Mouse (Mus musculus) embryonic facial prominence, embryonic 15.5 days (tissue): Measurements from ENCODE around the gene Nhs. TPM values are rescaled to one million over a fixed set of nuclear protein-coding genes. Genes with fewer than 3 reads are reported as not detected.

Experiments
- ATAC-seq: fragments of 200-750 bp; cut with Nextera tagmentation; 2 replicates; pipeline ENCODE4 v1.8.0; 2017; ENCODE audit warnings: low read depth, moderate TSS enrichment; ENCODE audit not compliant: insufficient number of reproducible peaks, low FRiP score, low TSS enrichment
- H3K27ac ChIP-seq: fragments of 300-500 bp; sonication (generic); replicated peaks from 2 replicates; pipeline ENCODE4 v1.5.1; 2015; ENCODE audit warnings: mild to moderate bottlenecking, inconsistent platforms
- H3K27me3 ChIP-seq: fragments of 300-500 bp; sonication (generic); 2 replicates; pipeline ENCODE4 v1.6.1; 2015; ENCODE audit warnings: inconsistent platforms
- H3K36me3 ChIP-seq: fragments of 300-500 bp; sonication (generic); 2 replicates; pipeline ENCODE4 v1.6.1; 2015; ENCODE audit warnings: mild to moderate bottlenecking, inconsistent platforms
- H3K4me1 ChIP-seq: fragments of 300-500 bp; sonication (generic); 2 replicates; pipeline ENCODE4 v1.6.1; 2015; ENCODE audit warnings: inconsistent platforms
- H3K4me2 ChIP-seq: fragments of 300-500 bp; sonication (generic); replicated peaks from 2 replicates; pipeline ENCODE4 v1.6.1; 2015; ENCODE audit warnings: mild to moderate bottlenecking, inconsistent platforms
- H3K4me3 ChIP-seq: fragments of 300-500 bp; sonication (generic); replicated peaks from 2 replicates; pipeline ENCODE4 v1.5.1; 2015; ENCODE audit warnings: mild to moderate bottlenecking, inconsistent platforms
- H3K9ac ChIP-seq: fragments of 300-500 bp; sonication (generic); 2 replicates; pipeline ENCODE4 v1.6.1; 2015; ENCODE audit warnings: inconsistent platforms
- H3K9me3 ChIP-seq: fragments of 300-500 bp; sonication (generic); replicated peaks from 2 replicates; pipeline ENCODE4 v1.6.1; 2016; ENCODE audit warnings: inconsistent platforms
- WGBS: fragments of 180-500 bp; shearing (Covaris S2); methylation state at CpG from one replicate; pipeline ENCODE4 v1.1.7; 2015; 5-methylcytosine and 5-hydroxymethylcytosine counted together
- polyA plus RNA-seq: library from polyadenylated mRNA; unstranded; fragments of >200 nt; fragmentation: Nextera tagmentation; extraction: Ambion mirVana; gene quantifications from 2 replicates; pipeline ENCODE4 v1.2.1, GENCODE M21; 2015

Nhs gene
- polyA plus RNA-seq, 1 experiment from 2014 or later: 2.2 TPM

DNA sequence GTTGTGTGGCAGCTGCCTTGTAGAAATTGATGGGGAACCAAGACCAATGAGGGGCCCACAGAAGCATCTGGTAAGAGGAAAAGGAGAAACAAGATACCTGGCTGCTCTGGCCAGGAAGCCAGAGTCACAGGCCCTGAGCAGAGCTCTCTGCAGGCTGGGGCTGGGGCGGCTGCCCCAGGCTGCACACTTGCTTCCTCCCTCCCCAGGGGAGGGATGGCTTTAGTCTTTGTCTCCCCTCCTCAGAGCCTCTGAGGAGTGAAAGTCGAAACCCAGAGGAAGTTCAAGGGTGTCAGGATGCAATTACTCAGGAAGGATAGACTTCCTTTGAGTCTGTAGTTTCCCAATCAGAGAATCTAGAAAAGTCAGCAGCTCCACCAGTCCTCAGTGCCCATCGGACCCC is 186.0 kb downstream of the Nhs start:
- no peaks in the 10 kb centered on the region for H3K4me1 ChIP-seq
- ATAC-seq: no peak
- WGBS: 42% methylated on average over 3 of the region's 3 CpGs

GRCm38 (mm10) chrX:161972723-161973122 is 186.8 kb downstream of the Nhs start:
- no peak overlapping the region for H3K4me2 ChIP-seq
- H3K4me3 ChIP-seq: no peak overlapping the region
- no peak overlapping the region for H3K9ac ChIP-seq
- H3K4me1 ChIP-seq: no peaks in the 10 kb centered on the region
- H3K27ac ChIP-seq: no peak overlapping the region
- H3K9me3 ChIP-seq: no peaks in the 10 kb centered on the region
- no peak for ATAC-seq
- peaks cover 7% of the 10 kb centered on the region for H3K27me3 ChIP-seq
- no peaks in the 10 kb centered on the region for H3K36me3 ChIP-seq

More for the DNA sequence above, 186.0 kb downstream of the Nhs start:
- Histone ChIP-seq H3K36me3 (no peaks in the 10 kb centered on the region), H3K27ac (no peak overlapping the region), H3K4me3 (no peak overlapping the region), H3K4me2 (no peak overlapping the region), H3K9ac (no peak overlapping the region), H3K9me3 (no peaks in the 10 kb centered on the region), H3K27me3 (peaks cover 16% of the 10 kb centered on the region)

DNA sequence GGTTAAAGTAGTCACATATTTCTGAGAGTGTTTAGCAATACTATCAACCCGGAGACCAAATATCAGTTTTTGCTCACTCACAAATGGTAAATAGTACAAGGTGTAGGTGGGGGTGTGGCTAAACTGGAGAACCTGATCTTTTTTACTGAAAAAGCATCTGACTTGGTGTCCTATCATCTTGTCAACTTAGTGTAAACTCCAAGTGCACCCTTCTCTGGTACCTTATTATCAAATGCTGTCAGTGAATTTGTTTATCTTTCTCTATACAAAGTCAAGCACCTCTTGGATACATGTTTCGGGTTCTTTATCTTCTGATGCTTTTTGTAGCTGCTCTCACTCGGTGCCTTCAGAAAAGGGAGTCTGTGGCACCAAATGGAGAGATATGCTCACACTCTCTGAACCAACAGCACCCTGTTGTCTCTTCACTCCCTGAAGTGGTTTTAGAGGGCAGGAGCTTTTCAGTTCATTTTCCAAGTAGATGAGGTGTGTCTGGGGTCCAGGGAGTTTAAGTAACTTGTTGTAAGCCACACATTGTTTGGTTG is 187.5 kb downstream of the Nhs start:
- H3K4me3 ChIP-seq: no peak overlapping the region
- no peak overlapping the region for H3K9ac ChIP-seq
- peaks cover under 1% of the 10 kb centered on the region; the same call in 1 of the 2 replicates for H3K27me3 ChIP-seq
- ATAC-seq: no peak
- H3K9me3 ChIP-seq: no peaks in the 10 kb centered on the region
- H3K27ac ChIP-seq: no peak overlapping the region
- WGBS: 84% methylated on average over 3 of the region's 3 CpGs
- H3K4me2 ChIP-seq: no peak overlapping the region
- no peaks in the 10 kb centered on the region for H3K4me1 ChIP-seq
- no peaks in the 10 kb centered on the region for H3K36me3 ChIP-seq

DNA sequence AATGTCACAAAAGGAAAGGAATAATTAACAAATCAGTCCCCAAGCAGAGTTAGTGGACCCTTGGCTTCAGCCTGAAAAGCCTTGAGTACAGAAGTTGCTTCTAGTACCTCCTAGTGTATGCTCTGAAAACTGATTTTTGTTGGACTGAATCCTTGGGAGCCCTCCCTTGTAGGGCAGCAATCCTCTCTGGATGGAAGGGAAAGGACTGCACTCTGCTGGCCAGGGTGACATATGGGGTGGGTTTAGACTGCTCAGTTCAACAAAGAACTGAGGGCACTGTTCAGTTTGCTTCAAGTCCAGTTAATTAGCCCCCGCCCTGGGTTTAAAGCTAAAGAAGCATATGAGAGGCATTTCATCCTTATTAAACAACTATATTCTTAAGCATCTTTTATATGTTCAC is 188.4 kb downstream of the Nhs start:
- no peak overlapping the region for H3K9ac ChIP-seq
- H3K4me1 ChIP-seq: no peaks in the 10 kb centered on the region
- 93% methylated on average over 1 of the region's 1 CpGs for WGBS
- H3K9me3 ChIP-seq: no peaks in the 10 kb centered on the region
- H3K4me3 ChIP-seq: no peak overlapping the region
- no peaks in the 10 kb centered on the region for H3K36me3 ChIP-seq
- H3K27me3 ChIP-seq: no peaks in the 10 kb centered on the region; the same call in 1 of the 2 replicates
- no peak for ATAC-seq
- no peak overlapping the region for H3K4me2 ChIP-seq
- no peak overlapping the region for H3K27ac ChIP-seq

- no peak overlapping the region for H3K27ac ChIP-seq
- H3K9ac ChIP-seq: no peak overlapping the region
- 35% methylated on average over 4 of the region's 4 CpGs for WGBS
- H3K4me3 ChIP-seq: no peak overlapping the region
- H3K4me1 ChIP-seq: no peaks in the 10 kb centered on the region
- no peaks in the 10 kb centered on the region for H3K27me3 ChIP-seq
- H3K4me2 ChIP-seq: no peak overlapping the region
- H3K9me3 ChIP-seq: no peaks in the 10 kb centered on the region
- H3K36me3 ChIP-seq: no peaks in the 10 kb centered on the region
- no peak for ATAC-seq
These were observed 191.8 kb downstream of the Nhs start for GRCm38 (mm10) chrX:161967692-161968091.

- H3K27me3 ChIP-seq: no peaks in the 10 kb centered on the region
- no peaks in the 10 kb centered on the region for H3K9me3 ChIP-seq
- H3K36me3 ChIP-seq: no peaks in the 10 kb centered on the region
- H3K4me2 ChIP-seq: no peak overlapping the region
- no peak overlapping the region for H3K27ac ChIP-seq
- H3K4me1 ChIP-seq: no peaks in the 10 kb centered on the region
- ATAC-seq: no peak
- no peak overlapping the region for H3K4me3 ChIP-seq
- no peak overlapping the region for H3K9ac ChIP-seq
These were observed 196.2 kb downstream of the Nhs start for GRCm38 (mm10) chrX:161963372-161963771.

DNA sequence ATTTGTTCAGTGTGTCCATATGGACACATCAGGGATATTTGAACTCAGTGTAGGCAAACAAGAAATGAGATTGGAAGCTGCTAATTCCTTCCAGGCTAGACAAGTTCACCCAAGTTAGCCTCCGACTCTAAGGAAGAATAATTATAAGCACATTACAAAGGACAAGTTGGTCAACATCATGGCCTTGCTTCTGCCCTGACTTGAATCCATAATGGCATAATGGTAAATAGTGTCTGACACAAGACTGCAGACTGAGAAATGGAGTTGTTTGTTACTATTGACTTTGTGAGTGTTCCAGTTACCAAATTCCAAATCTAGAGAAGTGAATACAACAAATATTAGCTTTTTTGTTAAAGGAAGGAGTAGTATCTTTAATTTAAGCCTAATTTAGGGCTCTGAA is 196.7 kb downstream of the Nhs start:
- no peaks in the 10 kb centered on the region for H3K9me3 ChIP-seq
- no peaks in the 10 kb centered on the region for H3K36me3 ChIP-seq
- no peak overlapping the region for H3K4me3 ChIP-seq
- no peak overlapping the region for H3K4me2 ChIP-seq
- H3K27ac ChIP-seq: no peak overlapping the region
- H3K27me3 ChIP-seq: no peaks in the 10 kb centered on the region
- H3K4me1 ChIP-seq: no peaks in the 10 kb centered on the region
- ATAC-seq: no peak
- H3K9ac ChIP-seq: no peak overlapping the region
- 54% methylated on average over 1 of the region's 1 CpGs for whole genome bisulfite sequencing

DNA sequence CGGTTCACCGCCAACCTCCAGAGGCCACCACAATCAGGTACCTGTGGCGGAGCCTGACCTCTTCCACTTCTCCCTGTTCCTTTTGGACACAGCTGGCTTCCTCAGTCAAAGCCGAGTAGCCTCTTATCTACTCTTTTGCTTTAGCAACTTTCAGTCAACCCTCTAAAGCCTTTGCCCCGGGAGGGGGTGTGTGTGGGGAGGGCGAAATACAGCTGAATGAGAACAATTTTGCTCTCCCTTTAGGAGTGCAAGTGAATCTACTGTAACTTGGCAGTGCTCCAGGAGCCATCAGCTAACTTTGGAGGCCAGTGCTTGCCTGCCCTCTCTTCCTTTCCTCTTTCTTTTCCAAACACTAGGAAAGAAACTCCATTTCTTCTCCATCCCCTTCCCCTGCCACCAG is 197.8 kb downstream of the Nhs start:
- H3K4me3 ChIP-seq: no peak overlapping the region
- H3K9me3 ChIP-seq: no peaks in the 10 kb centered on the region
- no peak overlapping the region for H3K27ac ChIP-seq
- H3K4me2 ChIP-seq: no peak overlapping the region
- no peak overlapping the region for H3K9ac ChIP-seq
- no peak for ATAC-seq
- H3K36me3 ChIP-seq: no peaks in the 10 kb centered on the region
- no peaks in the 10 kb centered on the region for H3K4me1 ChIP-seq
- H3K27me3 ChIP-seq: no peaks in the 10 kb centered on the region
- 59% methylated on average over 6 of the region's 6 CpGs for WGBS

DNA sequence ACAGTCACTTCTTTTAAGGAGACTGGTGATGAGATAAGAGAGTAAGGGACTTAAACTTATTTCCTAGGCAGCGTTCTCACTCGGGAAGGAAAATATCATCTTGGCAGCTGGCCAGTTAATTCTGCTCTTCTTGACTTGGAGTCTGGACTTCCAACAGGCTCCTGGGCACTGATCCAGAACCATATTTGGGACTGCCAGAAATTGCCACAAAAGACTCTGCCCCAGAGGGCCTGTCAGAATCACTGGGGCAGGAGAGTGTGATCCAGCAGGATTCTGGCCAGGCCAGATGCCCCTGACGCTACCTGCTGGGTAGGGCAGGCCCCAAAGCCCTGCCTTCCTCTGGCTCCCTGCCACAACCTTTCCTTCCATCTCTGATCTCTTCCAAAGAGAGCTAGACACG is 198.4 kb downstream of the Nhs start:
- Histone ChIP-seq H3K27me3 (no peaks in the 10 kb centered on the region), H3K27ac (no peak overlapping the region), H3K4me3 (no peak overlapping the region), H3K36me3 (no peaks in the 10 kb centered on the region), H3K4me1 (no peaks in the 10 kb centered on the region), H3K9ac (no peak overlapping the region), H3K4me2 (no peak overlapping the region), H3K9me3 (no peaks in the 10 kb centered on the region)
- 35% methylated on average over 4 of the region's 4 CpGs for WGBS
- ATAC-seq: no peak

- Histone ChIP-seq H3K27me3 (0 out of 2 replicates have a peak, but pooled peaks cover 3% of the 10 kb centered on the region), H3K4me3 (no peak overlapping the region), H3K4me1 (no peaks in the 10 kb centered on the region), H3K4me2 (no peak overlapping the region), H3K27ac (no peak overlapping the region), H3K9me3 (no peaks in the 10 kb centered on the region), H3K9ac (no peak overlapping the region), H3K36me3 (no peaks in the 10 kb centered on the region)
- ATAC-seq: no peak
These were observed 207.2 kb downstream of the Nhs start for GRCm38 (mm10) chrX:161952356-161952755.

DNA sequence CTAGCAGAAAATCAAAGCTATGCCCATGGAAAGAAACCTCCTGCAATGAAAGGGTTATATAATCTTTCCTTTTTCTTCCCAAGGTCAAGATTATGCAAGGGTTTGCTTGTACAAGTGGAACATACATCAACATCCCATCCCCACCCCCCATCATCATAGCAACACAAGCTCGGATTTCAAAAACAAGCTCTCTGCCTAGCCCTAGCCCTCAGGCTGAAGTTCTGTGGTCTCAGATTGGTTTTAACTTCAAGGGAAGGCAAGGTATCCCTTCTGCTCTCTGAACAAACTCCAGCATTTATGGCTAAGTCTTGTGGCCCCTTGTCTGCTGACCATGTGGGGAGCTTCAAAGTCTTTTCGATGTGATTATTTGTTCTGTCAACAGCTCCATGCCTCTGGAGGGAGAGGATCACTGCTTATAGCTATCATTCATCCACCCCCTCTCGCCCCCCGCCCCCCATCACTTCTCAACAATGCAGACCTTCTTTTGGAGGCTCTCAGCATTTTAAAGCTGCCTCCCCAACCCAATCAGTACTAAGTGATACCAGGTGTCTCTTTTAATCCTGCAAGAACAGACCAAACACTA is 216.3 kb downstream of the Nhs start:
- Histone ChIP-seq H3K27ac (no peak overlapping the region), H3K36me3 (no peaks in the 10 kb centered on the region), H3K9me3 (no peaks in the 10 kb centered on the region), H3K27me3 (peaks cover 10% of the 10 kb centered on the region; the same call in 1 of the 2 replicates), H3K9ac (no peak overlapping the region), H3K4me3 (no peak overlapping the region), H3K4me1 (no peaks in the 10 kb centered on the region), H3K4me2 (no peak overlapping the region)
- ATAC-seq: no peak
- 19% methylated on average over 4 of the region's 4 CpGs for WGBS

DNA sequence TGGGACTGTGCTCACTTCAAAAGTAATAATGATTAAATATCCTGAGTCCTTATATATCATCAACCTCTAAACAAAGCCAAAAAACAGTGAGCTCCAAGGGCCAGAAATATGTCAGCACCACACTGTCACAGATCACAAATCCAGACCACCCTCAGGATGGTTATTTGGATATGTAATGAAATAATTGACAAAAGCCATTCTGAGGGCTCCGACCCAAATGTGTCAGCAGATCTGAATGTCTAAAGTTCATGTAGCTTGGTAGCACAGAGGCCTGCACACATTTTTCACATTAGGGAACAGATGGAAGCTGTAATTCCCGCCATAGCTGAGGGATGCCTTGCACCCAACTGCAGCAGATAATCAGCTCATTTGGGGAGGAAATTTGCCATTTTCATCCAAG is 218.8 kb downstream of the Nhs start:
- Histone ChIP-seq H3K4me1 (no peaks in the 10 kb centered on the region), H3K9ac (no peak overlapping the region), H3K27me3 (peaks cover 10% of the 10 kb centered on the region; the same call in 1 of the 2 replicates), H3K27ac (no peak overlapping the region), H3K9me3 (no peaks in the 10 kb centered on the region), H3K4me3 (no peak overlapping the region), H3K4me2 (no peak overlapping the region), H3K36me3 (no peaks in the 10 kb centered on the region)
- 41% methylated on average over 2 of the region's 2 CpGs for WGBS
- ATAC-seq: no peak; the same call in 1 of the 2 replicates
